Comparison of ENCODE assay signal across 8 mouse cellular contexts in the genomic region with DNA sequence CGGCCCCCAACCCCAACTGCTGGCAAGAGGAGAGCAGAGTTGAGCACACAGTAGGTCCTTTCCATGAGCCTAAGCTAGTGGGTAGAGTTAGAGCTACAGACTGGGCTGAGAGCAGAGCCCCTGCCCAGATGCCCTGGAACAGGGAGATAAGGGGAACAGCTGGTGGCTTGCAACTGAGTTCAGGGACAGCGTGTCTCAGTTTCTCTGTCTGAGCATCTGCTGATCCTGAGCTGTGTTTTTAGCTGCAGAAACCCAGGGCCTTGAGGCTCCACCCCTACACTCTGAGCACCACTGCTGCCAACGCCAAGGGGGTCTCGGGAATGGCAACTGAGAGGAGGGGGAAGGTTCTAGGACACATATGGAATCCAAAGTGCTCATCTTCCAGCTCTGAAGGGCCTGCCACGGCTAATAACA.
DNase-seq lines count a peak whose midpoint lies in the region; ATAC-seq and TF ChIP-seq lines count a peak whose summit lies in the region.

No protein-coding gene starts in this region.

- intact Hi-C loops in gastrocnemius, postnatal 36 days (cut with DNase I), result loop anchor here (5.0 kb wide), 1 partner anchor 51 kb away; no protein-coding TSS in a partner anchor

- H3K4me2 ChIP-seq in heart, embryonic 11.5 days, result no peak overlapping the region; the same call in 1 of the 2 replicates
- H3K4me2 ChIP-seq in forebrain, embryonic 13.5 days, result peak overlapping the region; percentile 72
- H3K4me2 ChIP-seq in limb, embryonic 15.5 days, result no peak overlapping the region

- no peaks in the 10 kb centered on the region for H3K79me2 ChIP-seq in MEL (ENCODE audit: control insufficient read depth, insufficient read depth, low read length, poor library complexity)

- H3K27ac ChIP-seq in heart, embryonic 11.5 days (ENCODE audit: low read depth, low read length), result peak overlapping the region; percentile 95
- no peak overlapping the region for H3K27ac ChIP-seq in MEL (ENCODE audit: control insufficient read depth, low read depth, low read length)
- H3K27ac ChIP-seq in forebrain, embryonic 13.5 days, result peak overlapping the region; percentile 100
- H3K27ac ChIP-seq in limb, embryonic 15.5 days, result peak overlapping the region; percentile 98

- TF ChIP-seq CTCF in MEL (IDR thresholded peaks at IDR 0.05 in 2 of 3, conservative IDR thresholded peaks at IDR 0.05 in 1 of 3; ENCODE audit: control insufficient read depth in 1 of 3, insufficient read depth in 1 of 3, low read depth in 2 of 3, low read length in 3 of 3, poor library complexity in 1 of 3, severe bottlenecking in 1 of 3), result no peak

- no peaks in the 10 kb centered on the region for H3K27me3 ChIP-seq in heart, embryonic 11.5 days (ENCODE audit: control insufficient read depth, insufficient read depth, low read length)
- no peaks in the 10 kb centered on the region for H3K27me3 ChIP-seq in MEL (ENCODE audit: control insufficient read depth in 1 of 2, insufficient read depth in 2 of 2, low read length in 2 of 2)
- no peaks in the 10 kb centered on the region for H3K27me3 ChIP-seq in forebrain, embryonic 13.5 days
- H3K27me3 ChIP-seq in limb, embryonic 15.5 days, result no peaks in the 10 kb centered on the region

- no peak for TF ChIP-seq EP300 in MEL (IDR thresholded peaks at IDR 0.05; ENCODE audit: low read depth in 1 of 2, low read length in 2 of 2)

- H3K36me3 ChIP-seq in heart, embryonic 11.5 days (ENCODE audit: control insufficient read depth, insufficient read depth, low read length), result no peaks in the 10 kb centered on the region
- H3K36me3 ChIP-seq in MEL (ENCODE audit: control insufficient read depth in 1 of 2, insufficient read depth in 2 of 2, low read length in 2 of 2), result peaks cover 0 to 2% of the 10 kb centered on the region in 2 experiments; a peak in 2 of 4 replicates
- no peaks in the 10 kb centered on the region for H3K36me3 ChIP-seq in forebrain, embryonic 13.5 days (ENCODE audit: poor library complexity, severe bottlenecking)
- no peaks in the 10 kb centered on the region for H3K36me3 ChIP-seq in limb, embryonic 15.5 days

- 60% methylated on average over 5 of the region's 5 CpGs for WGBS in heart, embryonic 11.5 days (ENCODE audit: insufficient replicate concordance)
- WGBS in forebrain, embryonic 13.5 days, result 37% methylated on average over 5 of the region's 5 CpGs
- WGBS in limb, embryonic 15.5 days, result 63% methylated on average over 5 of the region's 5 CpGs

- 0 out of 2 replicates have a peak overlapping the region, but pooled peaks have one; percentile 0 for H3K9ac ChIP-seq in heart, embryonic 11.5 days (ENCODE audit: low read depth, low read length)
- no peak overlapping the region for H3K9ac ChIP-seq in MEL (ENCODE audit: control insufficient read depth, low read depth, low read length, poor library complexity, severe bottlenecking)
- H3K9ac ChIP-seq in forebrain, embryonic 13.5 days, result peak overlapping the region; percentile 83
- H3K9ac ChIP-seq in limb, embryonic 15.5 days, result no peak overlapping the region

- no peak overlapping the region for H3K4me3 ChIP-seq in heart, embryonic 11.5 days (ENCODE audit: low read depth, low read length)
- H3K4me3 ChIP-seq in MEL (ENCODE audit: control insufficient read depth in 1 of 2, insufficient read depth in 1 of 2, low read depth in 2 of 2, low read length in 2 of 2), result no peak overlapping the region
- no peak overlapping the region for H3K4me3 ChIP-seq in forebrain, embryonic 13.5 days
- H3K4me3 ChIP-seq in limb, embryonic 15.5 days, result no peak overlapping the region

- H3K4me1 ChIP-seq in heart, embryonic 11.5 days (ENCODE audit: control insufficient read depth, insufficient read depth, low read length), result peaks cover 81% of the 10 kb centered on the region
- H3K4me1 ChIP-seq in MEL (ENCODE audit: control insufficient read depth in 1 of 2, insufficient read depth in 2 of 2, low read length in 2 of 2), result peaks cover 3 to 20% of the 10 kb centered on the region in 2 experiments; a peak in 3 of 4 replicates
- H3K4me1 ChIP-seq in forebrain, embryonic 13.5 days, result peaks cover 96% of the 10 kb centered on the region
- peaks cover 92% of the 10 kb centered on the region for H3K4me1 ChIP-seq in limb, embryonic 15.5 days

- no peak for DNase-seq in heart, adult 8-10 months (ENCODE audit: low spot score)
- no peak for DNase-seq in MEL (ENCODE audit: low read depth, low spot score)
- no peak for DNase-seq in spleen, adult 18-20 months
- DNase-seq in gastrocnemius, postnatal 36 days, result no peak
- no peak for DNase-seq in embryo, embryonic 9.5 days (ENCODE audit: extremely low spot score)

- no peak for TF ChIP-seq RAD21 in MEL (IDR thresholded peaks at IDR 0.05; ENCODE audit: low read depth, low read length)

- no peak for TF ChIP-seq POLR2A in MEL (IDR thresholded peaks at IDR 0.05; ENCODE audit: control insufficient read depth in 1 of 2, insufficient read depth in 1 of 2, low read depth in 1 of 2, low read length in 2 of 2, poor library complexity in 1 of 2)

- ATAC-seq in heart, embryonic 11.5 days (replicated peaks; ENCODE audit: insufficient number of reproducible peaks, low FRiP score, low TSS enrichment), result no peak
- ATAC-seq in forebrain, embryonic 13.5 days, result no peak
- ATAC-seq in limb, embryonic 15.5 days (ENCODE audit: insufficient number of reproducible peaks, low FRiP score, low TSS enrichment, low read depth), result no peak

- no peaks in the 10 kb centered on the region for H3K9me3 ChIP-seq in heart, embryonic 11.5 days (replicated peaks; ENCODE audit: control insufficient read depth, low read length)
- H3K9me3 ChIP-seq in MEL (replicated peaks; ENCODE audit: insufficient read depth, low read length), result no peaks in the 10 kb centered on the region
- no peaks in the 10 kb centered on the region for H3K9me3 ChIP-seq in forebrain, embryonic 13.5 days (replicated peaks)
- no peaks in the 10 kb centered on the region for H3K9me3 ChIP-seq in limb, embryonic 15.5 days

TF ChIP-seq in MEL, 35 proteins besides CTCF, POLR2A, EP300 and RAD21:
- TF ChIP-seq NELFE (IDR thresholded peaks at IDR 0.05; ENCODE audit: low read depth, low read length) (no peak), TAL1 (IDR thresholded peaks at IDR 0.05; ENCODE audit: low read length) (peak; percentile 48), ZKSCAN1 (IDR thresholded peaks at IDR 0.05; ENCODE audit: low read depth, low read length) (peak; percentile 94), GATA1 (IDR thresholded peaks at IDR 0.05; ENCODE audit: low read depth, low read length) (peak; percentile 18; the same call in 1 of the 2 replicates)

Comparison
In these comparisons a context has a peak if more than half of its experiments do, and no peak if none do; other contexts are left out.
1. H3K9ac ChIP-seq: peak in heart, embryonic 11.5 days (single experiment) and forebrain, embryonic 13.5 days (single experiment); none in MEL (single experiment) and limb, embryonic 15.5 days (single experiment).